Mouse (Mus musculus): ENCODE measurements around the gene Bcl2l15.

DNA sequence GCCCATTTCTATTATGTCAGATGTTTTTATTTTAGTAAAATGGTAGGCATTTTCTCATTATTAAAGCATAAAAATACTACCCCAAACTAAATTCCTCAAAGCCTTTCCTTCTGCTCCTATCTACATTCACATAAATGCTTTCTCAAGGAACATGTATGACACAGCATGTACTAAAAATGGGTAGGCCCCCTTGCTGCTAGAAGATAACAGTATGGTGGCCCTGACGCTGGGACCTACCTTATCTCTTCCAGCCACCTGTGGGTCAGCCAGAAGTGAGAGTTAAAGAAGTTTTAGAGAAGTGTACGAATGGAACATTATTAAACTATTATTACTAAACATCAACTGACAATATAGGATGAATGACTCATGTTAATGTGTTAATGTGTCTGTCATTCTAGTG, 32.9 kb upstream of the Bcl2l15 start:
- TF ChIP-seq EP300 (IDR thresholded peaks at IDR 0.05; ENCODE audit: low read depth) (peak; percentile 100), CTCF (IDR thresholded peaks at IDR 0.05; ENCODE audit: low read depth) (no peak)

Data from liver, postnatal 0 days (tissue).